Mouse (Mus musculus) MEL (cell line): ENCODE data around the gene Hoga1. TPM values are rescaled to one million over a fixed set of nuclear protein-coding genes. Genes with fewer than 3 reads are reported as not detected.

Experiments
- DNase-seq: peaks from one replicate; pipeline ENCODE4 v3.0.0; 2011; ENCODE audit warnings: low read depth, low spot score
- H3K27ac ChIP-seq: 2 replicates; pipeline ENCODE4 v1.5.1; 2012; ENCODE audit warnings: low read depth, mild to moderate bottlenecking, control low read depth, low read length, moderate library complexity; ENCODE audit not compliant: control insufficient read depth
- H3K27me3 ChIP-seq, 2 experiments: fragments of 150-350 bp in 1 of 2; sonication (generic) in 1 of 2; 2 replicates each; pipeline ENCODE4 v1.6.1; 2012; ENCODE audit warnings: low read length in 2 of 2, mild to moderate bottlenecking in 2 of 2, improper control_type of control experiment in 1 of 2, moderate library complexity in 1 of 2; ENCODE audit not compliant: insufficient read depth in 2 of 2, control insufficient read depth in 1 of 2
- H3K36me3 ChIP-seq, 2 experiments: 2 replicates each; pipeline ENCODE4 v1.6.1; 2012 to 2014; ENCODE audit warnings: low read length in 2 of 2, improper control_type of control experiment in 1 of 2, inconsistent platforms in 1 of 2, mild to moderate bottlenecking in 1 of 2; ENCODE audit not compliant: insufficient read depth in 2 of 2, control insufficient read depth in 1 of 2
- H3K4me1 ChIP-seq, 2 experiments: fragments of 150-350 bp in 1 of 2; sonication (generic) in 1 of 2; 2 replicates each; pipeline ENCODE4 v1.6.1; 2012; ENCODE audit warnings: low read length in 2 of 2, improper control_type of control experiment in 1 of 2, mild to moderate bottlenecking in 1 of 2; ENCODE audit not compliant: insufficient read depth in 2 of 2, control insufficient read depth in 1 of 2
- H3K4me3 ChIP-seq, 2 experiments: fragments of 150-350 bp in 1 of 2; sonication (generic) in 1 of 2; 2 replicates each; pipeline ENCODE4 v1.5.1; 2012; ENCODE audit warnings: low read depth in 2 of 2, low read length in 2 of 2, mild to moderate bottlenecking in 2 of 2, moderate library complexity in 2 of 2, control low read depth in 1 of 2, improper control_type of control experiment in 1 of 2; ENCODE audit not compliant: control insufficient read depth in 1 of 2, insufficient read depth in 1 of 2
- H3K79me2 ChIP-seq: 2 replicates; pipeline ENCODE4 v1.6.1; 2012; ENCODE audit warnings: mild to moderate bottlenecking, low read length, moderate library complexity; ENCODE audit not compliant: control insufficient read depth, poor library complexity, insufficient read depth
- H3K9ac ChIP-seq: 2 replicates; pipeline ENCODE4 v1.6.1; 2012; ENCODE audit warnings: low read depth, mild to moderate bottlenecking, control low read depth, low read length, moderate library complexity; ENCODE audit not compliant: control insufficient read depth, poor library complexity, severe bottlenecking
- H3K9me3 ChIP-seq: fragments of 150-350 bp; sonication (generic); replicated peaks from 2 replicates; pipeline ENCODE4 v1.6.1; 2012; ENCODE audit warnings: mild to moderate bottlenecking, low read length, improper control_type of control experiment, moderate library complexity; ENCODE audit not compliant: insufficient read depth
- BHLHE40 ChIP-seq: IDR thresholded peaks from 2 replicates; pipeline ENCODE4 v1.6.1; 2012; ENCODE audit warnings: low read depth, mild to moderate bottlenecking, inconsistent platforms, low read length, improper control_type of control experiment, borderline replicate concordance
- CTCF ChIP-seq, 3 experiments: IDR thresholded peaks in 2 of 3; conservative IDR thresholded peaks in 1 of 3; 2 replicates each; pipeline ENCODE4 v1.5.1; 2011 to 2012; ENCODE audit warnings: low read length in 3 of 3, low read depth in 2 of 3, mild to moderate bottlenecking in 2 of 3, improper control_type of control experiment in 1 of 3, inconsistent platforms in 1 of 3, mixed read lengths in 1 of 3, moderate library complexity in 1 of 3; ENCODE audit not compliant: control insufficient read depth in 1 of 3, insufficient read depth in 1 of 3, poor library complexity in 1 of 3, severe bottlenecking in 1 of 3
- E2F4 ChIP-seq: IDR thresholded peaks from 2 replicates; pipeline ENCODE4 v1.6.1; 2011; ENCODE audit warnings: low read depth, low read length, improper control_type of control experiment, borderline replicate concordance
- ELF1 ChIP-seq: IDR thresholded peaks from 2 replicates; pipeline ENCODE4 v1.6.1; 2014; ENCODE audit warnings: low read depth, mild to moderate bottlenecking, inconsistent platforms, low read length, improper control_type of control experiment, moderate library complexity
- EP300 ChIP-seq, 2 experiments: IDR thresholded peaks; 2 replicates each; pipeline ENCODE4 v1.6.1; 2011; ENCODE audit warnings: improper control_type of control experiment in 2 of 2, low read length in 2 of 2, low read depth in 1 of 2, mild to moderate bottlenecking in 1 of 2
- GATA1 ChIP-seq: IDR thresholded peaks from 2 replicates; pipeline ENCODE4 v1.6.1; 2011; ENCODE audit warnings: low read depth, low read length, improper control_type of control experiment
- JUND ChIP-seq: IDR thresholded peaks from 2 replicates; pipeline ENCODE4 v1.6.1; 2011; ENCODE audit warnings: low read depth, mild to moderate bottlenecking, improper control_type of control experiment, low read length
- KAT2A ChIP-seq: conservative IDR thresholded peaks from 2 replicates; pipeline ENCODE4 v1.6.1; 2012; ENCODE audit warnings: low read depth, low read length, improper control_type of control experiment, inconsistent platforms
- MAX ChIP-seq: IDR thresholded peaks from 2 replicates; pipeline ENCODE4 v1.6.1; 2011; ENCODE audit warnings: low read length, improper control_type of control experiment
- MYC ChIP-seq: IDR thresholded peaks from 2 replicates; pipeline ENCODE4 v1.6.1; 2011; ENCODE audit warnings: low read depth, mild to moderate bottlenecking, low read length, improper control_type of control experiment, moderate library complexity
- NELFE ChIP-seq: IDR thresholded peaks from 2 replicates; pipeline ENCODE4 v1.6.1; 2011; ENCODE audit warnings: low read depth, low read length, improper control_type of control experiment
- NRF1 ChIP-seq: IDR thresholded peaks from 2 replicates; pipeline ENCODE4 v1.6.1; 2014; ENCODE audit warnings: low read depth, mild to moderate bottlenecking, inconsistent platforms, low read length, improper control_type of control experiment, moderate library complexity; ENCODE audit not compliant: poor library complexity, insufficient read depth, severe bottlenecking
- POLR2AphosphoS5 ChIP-seq: IDR thresholded peaks from 2 replicates; pipeline ENCODE4 v1.6.1; 2012; ENCODE audit warnings: low read depth, borderline replicate concordance, mild to moderate bottlenecking, inconsistent platforms, low read length, moderate library complexity, mixed read lengths
- TAL1 ChIP-seq: IDR thresholded peaks from 2 replicates; pipeline ENCODE4 v1.6.1; 2012; ENCODE audit warnings: mild to moderate bottlenecking, inconsistent platforms, low read length, moderate library complexity, mixed read lengths
- ZC3H11A ChIP-seq: IDR thresholded peaks from 2 replicates; pipeline ENCODE4 v1.6.1; 2012; ENCODE audit warnings: low read depth, mild to moderate bottlenecking, inconsistent platforms, low read length, improper control_type of control experiment
- ZMIZ1 ChIP-seq: IDR thresholded peaks from 2 replicates; pipeline ENCODE4 v1.6.1; 2012; ENCODE audit warnings: low read depth, mild to moderate bottlenecking, inconsistent platforms, low read length, improper control_type of control experiment, moderate library complexity
- polyA plus RNA-seq, 2 experiments: library from polyadenylated mRNA; stranded (reverse) in 1 of 2; unstranded in 1 of 2; fragments of >175 nt in 1 of 2; fragments of >200 nt in 1 of 2; gene quantifications; 2 replicates each; pipeline versions ENCODE4 v1.2.1 to v1.2.4; 2012; ENCODE audit warnings: low replicate concordance in 2 of 2, low read depth in 1 of 2; ENCODE audit not compliant: insufficient read length in 2 of 2, insufficient read depth in 1 of 2, missing spikeins in 1 of 2
- total RNA-seq: library from RNA; depleted of rRNA; stranded (reverse); fragments of 300-350 nt; gene quantifications from 2 replicates; pipeline ENCODE4 v1.2.3, GENCODE M21; 2012

The Hoga1 gene
- total and polyA plus RNA-seq, 3 experiments: 0.31 to 0.38 TPM; not detected in 1

DNA sequence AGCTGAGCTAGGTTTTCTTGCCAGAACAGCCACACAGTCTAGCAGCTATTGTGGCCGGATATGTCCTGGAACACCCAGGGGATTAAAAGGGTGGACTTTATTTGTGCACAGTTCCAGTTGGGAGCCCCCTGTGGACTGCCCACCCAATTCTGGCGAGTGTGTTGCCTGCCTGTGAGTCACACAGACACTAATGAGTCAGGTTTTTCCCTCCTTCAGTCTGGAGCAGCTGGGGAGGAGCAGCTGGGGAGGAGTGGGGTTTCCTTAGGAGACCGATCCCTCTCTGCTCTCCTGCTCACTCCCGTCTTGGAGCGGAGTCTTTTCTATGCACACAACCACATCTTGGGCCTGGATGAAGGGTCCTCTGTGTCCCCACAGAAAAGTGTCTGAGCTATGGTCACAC is 28.6 kb upstream of the Hoga1 start:
- Histone ChIP-seq H3K4me3 (no peak overlapping the region), H3K79me2 (no peaks in the 10 kb centered on the region)

DNA sequence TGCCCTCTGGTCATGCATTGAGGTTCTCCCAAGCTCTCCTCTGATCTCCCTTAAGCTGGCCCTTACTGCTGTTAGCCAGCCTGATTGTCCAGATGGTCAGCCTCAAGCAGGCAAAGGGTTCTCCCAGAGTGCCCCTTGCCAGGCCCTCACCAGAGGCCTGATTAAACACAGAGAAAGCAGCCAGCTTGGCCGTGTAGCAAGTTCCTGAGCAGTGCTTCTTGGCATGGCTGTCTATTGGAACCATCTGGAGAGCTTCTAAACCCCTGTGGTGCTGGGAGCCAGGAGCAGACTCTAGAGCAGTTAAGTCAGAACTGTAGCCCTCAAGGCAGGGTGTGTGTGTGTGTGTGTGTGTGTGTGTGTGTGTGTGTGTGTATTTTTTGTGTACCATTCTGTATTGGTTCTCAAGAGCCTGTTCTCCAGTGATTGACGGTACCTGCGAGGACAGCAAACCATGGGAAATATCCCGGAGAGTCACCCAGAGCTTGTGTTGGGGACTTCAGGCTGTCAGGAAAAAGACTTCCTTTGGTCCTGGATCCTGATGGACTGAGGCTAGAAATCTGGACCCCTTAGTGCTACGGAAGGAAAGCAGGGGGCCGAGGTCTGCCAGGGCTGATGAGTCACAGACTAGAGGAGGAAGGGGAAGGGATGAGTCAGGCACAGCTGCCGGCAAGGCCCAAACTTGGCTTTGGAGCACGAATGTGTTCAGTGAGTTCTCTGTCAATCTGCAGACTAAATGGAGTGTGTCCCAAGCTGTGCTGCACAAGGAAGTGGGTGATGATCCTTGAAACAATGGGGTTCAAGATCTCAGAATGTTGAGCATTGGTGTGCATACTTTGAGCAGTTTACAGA is 27.8 kb upstream of the Hoga1 start:
- Histone ChIP-seq H3K9ac (no peak overlapping the region), H3K27me3 (no peaks in the 10 kb centered on the region), H3K79me2 (no peaks in the 10 kb centered on the region), H3K36me3 (no peaks in the 10 kb centered on the region), H3K4me3 (no peak overlapping the region), H3K4me1 (peaks cover 0 to 5% of the 10 kb centered on the region in 2 experiments; a peak in 1 of 4 replicates), H3K27ac (no peak overlapping the region), H3K9me3 (no peaks in the 10 kb centered on the region)
- TF ChIP-seq TAL1: no peak
- no peak for TF ChIP-seq GATA1
- no peak for TF ChIP-seq E2F4
- TF ChIP-seq MAX: no peak
- TF ChIP-seq ZC3H11A: no peak
- TF ChIP-seq EP300 (IDR thresholded peaks at IDR 0.05; ENCODE audit: low read depth in 1 of 2, low read length in 2 of 2): 0 out of 4 replicates have a peak, but pooled peaks of 1 of the 2 experiments have one; percentile 31
- TF ChIP-seq ELF1: no peak
- peak; percentile 66; the same call in 1 of the 2 replicates for TF ChIP-seq JUND
- DNase-seq: peak; percentile 63

More for the DNA sequence above, 28.6 kb upstream of the Hoga1 start:
- TF ChIP-seq KAT2A (no peak), POLR2AphosphoS5 (no peak), NELFE (no peak), CTCF (IDR thresholded peaks at IDR 0.05 in 2 of 3, conservative IDR thresholded peaks at IDR 0.05 in 1 of 3; ENCODE audit: control insufficient read depth in 1 of 3, insufficient read depth in 1 of 3, low read depth in 2 of 3, low read length in 3 of 3, poor library complexity in 1 of 3, severe bottlenecking in 1 of 3) (no peak), MYC (no peak), NRF1 (no peak), ZMIZ1 (no peak), BHLHE40 (no peak)
- DNase-seq: no peak
- Histone ChIP-seq H3K27me3 (no peaks in the 10 kb centered on the region), H3K9me3 (no peaks in the 10 kb centered on the region), H3K4me1 (peaks cover 0 to 5% of the 10 kb centered on the region in 2 experiments; a peak in 1 of 4 replicates), H3K36me3 (no peaks in the 10 kb centered on the region), H3K27ac (no peak overlapping the region), H3K9ac (no peak overlapping the region)
